Comparison of ENCODE assay signal across 8 mouse cellular contexts in genomic region chr3:67463001-67463400, GRCm38 (mm10). TPM values are rescaled to one million over a fixed set of nuclear protein-coding genes. Genes with fewer than 3 reads are reported as not detected.
DNase-seq lines count a peak whose midpoint lies in the region; ATAC-seq and TF ChIP-seq lines count a peak whose summit lies in the region.

No protein-coding gene starts in this region.

- no peaks in the 10 kb centered on the region for H3K9me3 ChIP-seq in heart, embryonic 15.5 days (replicated peaks)
- H3K9me3 ChIP-seq in G1E (replicated peaks), result no peaks in the 10 kb centered on the region
- no peaks in the 10 kb centered on the region for H3K9me3 ChIP-seq in forebrain, embryonic 14.5 days (replicated peaks; ENCODE audit: control insufficient read depth, low read length)
- H3K9me3 ChIP-seq in liver, embryonic 15.5 days (replicated peaks), result no peaks in the 10 kb centered on the region

- H3K36me3 ChIP-seq in heart, embryonic 15.5 days, result peaks cover 27% of the 10 kb centered on the region
- H3K36me3 ChIP-seq in G1E (replicated peaks), result peaks cover 71% of the 10 kb centered on the region
- H3K36me3 ChIP-seq in forebrain, embryonic 14.5 days (ENCODE audit: control insufficient read depth, insufficient read depth, low read length), result peaks cover 33% of the 10 kb centered on the region
- H3K36me3 ChIP-seq in liver, embryonic 15.5 days (replicated peaks), result peaks cover 25% of the 10 kb centered on the region

- intact Hi-C loops in heart, postnatal 25 days (cut with DNase I), result loop anchor here (5.0 kb wide), 1 partner anchor 119 kb away; the partner anchor contains the start of gene Mfsd1

- ATAC-seq in heart, embryonic 15.5 days (replicated peaks; ENCODE audit: insufficient number of reproducible peaks, insufficient read depth, low FRiP score, low read depth), result no peak
- 0 out of 2 replicates have a peak, but pooled peaks have one; percentile 30 for ATAC-seq in G1E (ENCODE audit: extremely low read depth, insufficient number of reproducible peaks, low FRiP score, poor library complexity, severe bottlenecking)
- ATAC-seq in forebrain, embryonic 14.5 days, result 0 out of 2 replicates have a peak, but pooled peaks have one; percentile 27
- no peak for ATAC-seq in liver, embryonic 15.5 days (ENCODE audit: insufficient read depth)

- WGBS in heart, embryonic 15.5 days, result 1% methylated on average over 12 of the region's 12 CpGs
- 8% methylated on average over 12 of the region's 12 CpGs for WGBS in forebrain, embryonic 14.5 days
- 5% methylated on average over 12 of the region's 12 CpGs for WGBS in liver, embryonic 15.5 days (ENCODE audit: insufficient replicate concordance)

- peak overlapping the region; percentile 76 for H3K27ac ChIP-seq in heart, embryonic 15.5 days
- H3K27ac ChIP-seq in forebrain, embryonic 14.5 days (ENCODE audit: low read depth, low read length), result no peak overlapping the region
- H3K27ac ChIP-seq in liver, embryonic 15.5 days (replicated peaks), result peak overlapping the region; percentile 33; the same call in 1 of the 2 replicates

- peaks cover 20% of the 10 kb centered on the region for H3K4me1 ChIP-seq in heart, embryonic 15.5 days (replicated peaks)
- H3K4me1 ChIP-seq in G1E (ENCODE audit: insufficient read depth, low read depth, low read length), result peaks cover 17% of the 10 kb centered on the region
- peaks cover 12% of the 10 kb centered on the region for H3K4me1 ChIP-seq in forebrain, embryonic 14.5 days (ENCODE audit: control insufficient read depth, insufficient read depth, low read length)
- peaks cover 21% of the 10 kb centered on the region for H3K4me1 ChIP-seq in liver, embryonic 15.5 days (replicated peaks)

- peak overlapping the region; percentile 63 for H3K9ac ChIP-seq in heart, embryonic 15.5 days
- H3K9ac ChIP-seq in forebrain, embryonic 14.5 days (ENCODE audit: low read length), result peak overlapping the region; percentile 74
- H3K9ac ChIP-seq in liver, embryonic 15.5 days, result peak overlapping the region; percentile 52

- TF ChIP-seq CTCF in G1E (IDR thresholded peaks at IDR 0.05; ENCODE audit: low read depth, low read length), result no peak

- H3K4me2 ChIP-seq in heart, embryonic 15.5 days, result peak overlapping the region; percentile 94
- H3K4me2 ChIP-seq in forebrain, embryonic 14.5 days (ENCODE audit: low read length), result peak overlapping the region; percentile 86
- peak overlapping the region; percentile 83 for H3K4me2 ChIP-seq in liver, embryonic 15.5 days

- peak overlapping the region; percentile 71 for H3K4me3 ChIP-seq in heart, embryonic 15.5 days
- peak overlapping the region; percentile 78 for H3K4me3 ChIP-seq in G1E (ENCODE audit: low read depth, low read length)
- peak overlapping the region; percentile 54 for H3K4me3 ChIP-seq in forebrain, embryonic 14.5 days (ENCODE audit: low read depth, low read length)
- peak overlapping the region; percentile 63 for H3K4me3 ChIP-seq in liver, embryonic 15.5 days (replicated peaks)

- H3K27me3 ChIP-seq in heart, embryonic 15.5 days, result no peaks in the 10 kb centered on the region
- no peaks in the 10 kb centered on the region for H3K27me3 ChIP-seq in G1E (ENCODE audit: insufficient read depth, low read length)
- no peaks in the 10 kb centered on the region; the same call in 1 of the 2 replicates for H3K27me3 ChIP-seq in forebrain, embryonic 14.5 days (replicated peaks; ENCODE audit: control insufficient read depth, insufficient read depth, low read length)
- no peaks in the 10 kb centered on the region for H3K27me3 ChIP-seq in liver, embryonic 15.5 days

- no peak for DNase-seq in heart, postnatal 25 days (ENCODE audit: low spot score)
- peak; percentile 5 for DNase-seq in G1E (ENCODE audit: low spot score)
- DNase-seq in forebrain, embryonic 14.5 days (ENCODE audit: low spot score), result no peak
- DNase-seq in thymus, postnatal 25 days, result peak; percentile 18
- no peak for DNase-seq in layer of hippocampus, postnatal 25 days (ENCODE audit: extremely low spot score in 1 of 2, low spot score in 1 of 2)
- no peak for DNase-seq in spleen, adult 18-20 months

RNA-seq across cellular contexts. Expression of gene Lxn, which starts 0.7 kb away (rescaled TPM):
- 68.8 and 71.1 TPM in 2 replicates for polyA plus RNA-seq in heart, embryonic 15.5 days (2015; fragmentation: Nextera tagmentation; extraction: Ambion mirVana)
- 1 to 10 TPM; 6.5 TPM for total RNA-seq in heart, postnatal 25 days (2021)
- total RNA-seq in G1E (2014; fragmentation: Nextera tagmentation) (44.2 and 59.2 TPM in 2 replicates), G1E (2017) (84.6 and 92.3 TPM in 2 replicates)
- 26.1 and 30.6 TPM in 2 replicates for polyA plus RNA-seq in G1E (2012)
- 72.2 and 74.0 TPM in 2 replicates for polyA plus RNA-seq in forebrain, embryonic 14.5 days (2014; fragmentation: Nextera tagmentation; extraction: Ambion mirVana)
- polyA plus RNA-seq in liver, embryonic 15.5 days (2015; fragmentation: Nextera tagmentation; extraction: Ambion mirVana), result 10.2 and 12.6 TPM in 2 replicates
- total RNA-seq in layer of hippocampus, postnatal 25 days (2021), result 10 to 100 TPM; 50.3 to 52.2 TPM

RNA-seq across cellular contexts. Expression of gene Gfm1, which starts 33.1 kb away (rescaled TPM):
- 94.2 and 99.6 TPM in 2 replicates for polyA plus RNA-seq in heart, embryonic 15.5 days (2015; fragmentation: Nextera tagmentation; extraction: Ambion mirVana)
- 100 to 1,000 TPM; 226 to 229 TPM for total RNA-seq in heart, postnatal 25 days (2021)
- total RNA-seq in G1E (2014; fragmentation: Nextera tagmentation) (74.6 and 84.0 TPM in 2 replicates), G1E (2017) (81.0 and 89.4 TPM in 2 replicates)
- polyA plus RNA-seq in G1E (2012), result 8.0 and 9.7 TPM in 2 replicates
- 36.1 and 36.2 TPM in 2 replicates for polyA plus RNA-seq in forebrain, embryonic 14.5 days (2014; fragmentation: Nextera tagmentation; extraction: Ambion mirVana)
- 28.8 and 29.8 TPM in 2 replicates for polyA plus RNA-seq in liver, embryonic 15.5 days (2015; fragmentation: Nextera tagmentation; extraction: Ambion mirVana)
- 10 to 100 TPM; 54.3 to 56.0 TPM for total RNA-seq in layer of hippocampus, postnatal 25 days (2021)

RNA-seq across cellular contexts. Expression of gene Rarres1, which starts 52.3 kb away (rescaled TPM):
- 2.5 and 3.5 TPM in 2 replicates for polyA plus RNA-seq in heart, embryonic 15.5 days (2015; fragmentation: Nextera tagmentation; extraction: Ambion mirVana)
- under 1 TPM; 0.53 to 0.62 TPM for total RNA-seq in heart, postnatal 25 days (2021)
- total RNA-seq in G1E (2014; fragmentation: Nextera tagmentation), result not detected in 2 replicates
- 0.38 and 0.46 TPM in 2 replicates for total RNA-seq in G1E (2017)
- polyA plus RNA-seq in G1E (2012), result not detected in 2 replicates
- 0.77 and 1.1 TPM in 2 replicates for polyA plus RNA-seq in forebrain, embryonic 14.5 days (2014; fragmentation: Nextera tagmentation; extraction: Ambion mirVana)
- 2.7 and 3.1 TPM in 2 replicates for polyA plus RNA-seq in liver, embryonic 15.5 days (2015; fragmentation: Nextera tagmentation; extraction: Ambion mirVana)
- total RNA-seq in layer of hippocampus, postnatal 25 days (2021), result 1 to 10 TPM; 1.2 to 1.7 TPM

Comparison
In these comparisons a context has a peak if more than half of its experiments do, and no peak if none do; other contexts are left out.
1. ATAC-seq: peak in G1E (single experiment) and forebrain, embryonic 14.5 days (single experiment); none in heart, embryonic 15.5 days (single experiment) and liver, embryonic 15.5 days (single experiment).
2. DNase-seq: peak in G1E (single experiment) and thymus, postnatal 25 days (single experiment); none in heart, postnatal 25 days (single experiment), forebrain, embryonic 14.5 days (single experiment), layer of hippocampus, postnatal 25 days (0 of 2) and spleen, adult 18-20 months (0 of 2).
3. Peak in every context shown above with its lines, with median percentiles within 50 percentile points of each other: H3K4me2 ChIP-seq, H3K4me3 ChIP-seq and H3K9ac ChIP-seq.